Mouse (Mus musculus): ENCODE measurements around the gene Tigar.

The Tigar gene

DNA sequence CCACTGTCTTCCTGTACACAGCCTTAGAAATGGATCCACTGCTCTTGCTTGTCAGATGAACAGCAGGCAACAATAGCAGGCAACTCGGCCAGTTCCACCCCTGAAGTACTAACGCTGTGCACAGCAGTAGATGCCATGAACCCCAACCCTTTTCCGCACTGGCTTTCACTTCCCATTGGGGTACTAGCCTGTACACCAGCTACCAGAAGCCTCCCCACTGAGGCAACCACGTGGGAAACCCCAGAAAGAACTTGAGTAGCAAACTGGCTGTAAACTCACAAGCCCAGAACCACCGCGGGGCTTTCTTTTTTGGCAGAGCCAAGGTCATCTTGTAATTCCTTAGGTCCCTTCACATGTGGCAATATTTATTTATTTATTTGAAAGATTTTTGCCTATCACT lies 27.5 kb downstream of the Tigar start:
- no peak for DNase-seq (ENCODE audit: low spot score in 2 of 2)

DNA sequence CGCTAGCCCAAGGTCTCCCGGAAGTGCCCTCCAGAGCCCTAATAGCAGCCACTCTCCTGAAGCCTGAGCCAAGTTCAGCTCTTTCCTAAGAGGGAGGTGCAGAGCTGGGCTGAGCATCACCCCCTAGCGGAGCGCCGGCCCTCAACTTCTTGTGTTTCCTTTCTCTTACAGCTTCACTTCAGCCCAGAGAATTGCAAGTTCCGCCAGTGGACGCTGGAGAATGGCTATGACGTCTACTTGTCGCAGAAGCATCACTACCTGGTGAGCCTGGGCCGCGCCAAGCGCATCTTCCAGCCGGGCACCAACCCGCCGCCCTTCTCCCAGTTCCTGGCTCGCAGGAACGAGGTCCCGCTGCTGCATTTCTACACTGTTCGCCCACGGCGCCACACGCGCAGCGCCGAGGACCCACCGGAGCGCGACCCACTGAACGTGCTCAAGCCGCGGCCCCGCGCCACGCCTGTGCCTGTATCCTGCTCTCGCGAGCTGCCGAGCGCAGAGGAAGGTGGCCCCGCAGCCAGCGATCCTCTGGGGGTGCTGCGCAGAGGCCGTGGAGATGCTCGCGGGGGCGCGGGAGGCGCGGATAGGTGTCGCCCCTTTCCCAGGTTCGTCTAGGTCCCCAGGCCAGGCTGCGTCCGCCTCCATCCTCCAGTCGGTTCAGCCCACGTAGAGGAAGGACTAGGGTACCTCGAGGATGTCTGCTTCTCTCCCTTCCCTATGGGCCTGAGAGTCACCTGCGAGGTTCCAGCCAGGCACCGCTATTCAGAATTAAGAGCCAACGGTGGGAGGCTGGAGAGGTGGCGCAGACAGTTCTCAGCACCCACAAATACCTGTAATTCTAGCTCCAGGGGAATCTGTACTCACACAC lies 29.3 kb downstream of the Tigar start:
- no peak for DNase-seq (ENCODE audit: low spot score in 2 of 2)

DNA sequence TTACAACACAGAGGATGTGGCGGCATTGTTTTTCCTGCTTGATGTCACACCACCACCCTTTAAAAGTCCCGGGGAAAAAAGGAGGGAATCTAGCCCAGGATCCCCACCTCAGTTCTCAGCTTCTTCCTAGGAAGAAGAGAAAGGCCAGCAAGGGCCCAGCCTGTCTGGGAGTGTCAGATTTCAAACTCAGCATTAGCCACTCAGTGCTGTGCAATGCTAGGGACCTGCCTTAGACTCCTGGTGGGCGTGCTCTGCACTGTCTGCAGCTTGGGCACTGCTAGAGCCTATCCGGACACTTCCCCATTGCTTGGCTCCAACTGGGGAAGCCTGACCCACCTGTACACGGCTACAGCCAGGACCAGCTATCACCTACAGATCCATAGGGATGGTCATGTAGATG lies 36.5 kb downstream of the Tigar start, which contains the start of gene Fgf23:
Gene Fgf23 (plus strand): TSS at position 86 of the 400 bp plus-strand sequence.
- no peak for DNase-seq (ENCODE audit: low spot score in 2 of 2)

DNA sequence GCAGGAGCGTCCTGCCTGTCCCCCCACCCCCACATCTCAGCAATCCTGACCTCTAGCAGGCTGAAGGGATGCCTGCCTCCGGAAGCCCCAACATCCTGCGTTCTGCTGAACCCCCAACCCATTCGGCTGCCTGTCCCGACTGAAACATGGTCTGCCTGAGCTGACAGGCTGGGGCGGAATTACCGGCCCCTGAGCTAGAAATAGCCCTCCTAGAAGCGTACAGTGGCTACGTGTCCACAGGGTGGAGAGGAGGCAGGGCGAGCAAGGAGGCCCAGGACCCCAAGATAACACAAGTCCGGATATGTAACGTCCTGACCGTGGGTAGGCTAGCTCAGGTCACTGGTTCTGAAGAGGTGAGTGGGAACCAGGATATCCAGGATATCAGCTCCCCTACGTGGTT lies 44.5 kb downstream of the Tigar start:
- no peak for DNase-seq (ENCODE audit: low spot score in 2 of 2)

DNA sequence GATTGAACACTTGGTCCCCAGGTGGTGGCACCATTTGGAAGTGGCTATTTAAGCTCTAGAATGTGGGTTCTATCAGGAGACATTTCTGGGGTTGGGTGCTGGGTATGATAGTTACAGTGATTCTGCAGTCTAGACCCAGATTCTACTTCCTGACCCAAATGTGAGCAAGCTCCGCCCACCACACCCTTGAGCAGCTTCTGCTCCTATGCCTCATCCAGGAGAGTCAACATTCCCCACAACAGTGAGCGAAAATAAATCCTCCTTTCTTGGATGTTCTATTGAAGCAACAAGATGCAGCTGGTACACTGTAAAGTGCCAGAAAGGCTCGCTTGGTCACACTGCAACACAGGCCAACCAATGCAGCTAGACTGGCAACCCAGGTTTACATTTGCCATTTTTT lies 45.4 kb downstream of the Tigar start:
- DNase-seq (ENCODE audit: low spot score in 2 of 2): no peak

DNA sequence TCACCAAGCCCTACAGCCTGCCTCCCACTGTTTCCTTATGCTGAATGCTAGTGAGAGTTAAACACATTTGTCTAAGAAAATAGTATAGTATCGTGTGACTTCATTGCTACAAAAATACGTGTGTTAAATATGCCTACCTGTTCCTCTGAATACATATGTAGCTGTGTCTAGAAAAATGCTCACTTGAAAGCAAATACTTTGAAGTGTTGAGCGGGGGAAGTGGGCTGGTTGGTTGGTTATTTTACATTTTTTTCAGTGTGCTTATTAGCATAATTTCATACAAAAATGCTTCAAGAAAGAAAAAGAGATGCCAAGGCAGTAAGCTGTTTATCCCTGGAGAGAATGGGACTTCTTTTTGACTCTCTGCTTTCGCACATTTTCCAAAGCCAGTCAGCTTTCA lies 49.4 kb downstream of the Tigar start:
- no peak for DNase-seq (ENCODE audit: low spot score in 2 of 2)

DNA sequence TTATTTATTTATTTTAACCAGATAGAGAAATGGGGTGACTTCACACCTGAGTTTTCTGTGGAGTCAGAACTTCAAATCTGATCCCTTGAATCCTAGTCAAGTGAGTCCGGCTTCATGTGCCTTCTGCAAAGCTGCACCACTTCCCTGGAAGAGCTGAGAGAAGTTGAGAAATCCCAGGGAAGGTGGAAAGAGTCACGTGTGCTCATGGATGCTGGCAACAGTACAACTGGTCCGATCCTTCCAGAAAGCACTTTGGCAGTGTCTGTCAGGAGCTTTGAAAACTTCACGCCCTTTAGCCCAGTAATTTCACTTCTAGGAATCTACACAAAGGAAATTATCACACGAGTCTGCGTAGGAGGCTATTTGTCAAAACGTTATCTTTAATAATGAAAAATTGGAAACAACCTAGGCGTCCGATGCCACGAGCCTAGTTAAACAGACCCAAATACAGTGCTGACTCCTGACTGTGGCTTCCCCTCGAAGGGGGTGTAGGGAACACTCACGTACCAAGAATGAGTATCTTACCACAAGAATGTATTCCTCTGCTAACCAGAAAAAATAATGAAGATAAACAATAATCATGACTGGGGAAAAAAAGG lies 52.3 kb downstream of the Tigar start:
- no peak for DNase-seq (ENCODE audit: low spot score in 2 of 2)

DNA sequence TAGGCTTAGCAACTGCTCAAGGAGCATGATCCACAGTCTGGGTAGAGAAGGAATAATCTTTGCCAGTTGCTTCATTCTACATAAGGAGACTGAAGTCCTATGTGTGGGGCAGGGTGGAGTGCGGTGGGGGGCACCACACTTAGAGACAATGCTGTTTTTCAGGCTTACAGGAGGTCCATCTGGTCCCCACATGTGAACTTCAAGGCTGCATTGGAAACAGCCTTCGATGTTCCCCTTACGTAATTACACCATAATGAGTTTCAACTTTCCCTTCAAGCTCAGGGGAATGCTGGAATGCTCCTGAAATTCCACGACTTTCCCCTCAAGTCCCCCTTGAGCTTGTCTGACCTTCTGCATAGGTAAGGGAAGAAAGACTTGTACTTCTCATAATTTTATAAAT lies 58.5 kb downstream of the Tigar start:
- no peak for DNase-seq (ENCODE audit: low spot score in 2 of 2)

DNA sequence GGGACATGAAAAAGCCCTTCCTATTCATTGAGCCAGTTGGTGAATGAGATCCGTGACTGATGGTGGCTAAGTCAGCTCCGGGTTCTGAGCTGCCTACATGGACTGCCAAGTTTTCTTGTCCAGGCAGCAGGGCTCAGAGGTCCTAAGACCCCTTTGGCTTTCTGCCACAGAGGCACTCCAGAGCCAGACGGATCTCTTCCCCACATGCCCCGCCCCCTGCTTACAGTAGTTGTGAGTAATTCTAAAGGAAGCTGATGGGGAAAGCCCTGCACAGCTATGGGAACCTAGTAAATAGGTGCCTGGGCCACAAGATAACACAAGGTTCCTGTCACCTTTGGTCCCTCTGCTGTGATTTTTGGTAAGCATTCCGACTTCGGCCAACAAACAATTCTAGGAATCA lies 64.4 kb downstream of the Tigar start:
- no peak for DNase-seq (ENCODE audit: low spot score in 2 of 2)
